In genomic region chr8:70012763-70013162, GRCm38 (mm10) we compare ENCODE assay signal across 15 mouse cellular contexts. TPM values are rescaled to one million over a fixed set of nuclear protein-coding genes. Genes with fewer than 3 reads are reported as not detected.
A peak's percentile ranks its signal among the peaks of the same experiment; 100 is the strongest.
DNase-seq lines count a peak whose midpoint lies in the region; ATAC-seq and TF ChIP-seq lines count a peak whose summit lies in the region.
"Had no signal": no experiment of that assay in that cellular context is flagged by ENCODE, and none has a peak within 500 bp of the region (broad histone marks: within the 10 kb centered on the region; RNA-seq: fewer than 3 reads in every experiment).

No protein-coding gene starts in this region.

- no peaks in the 10 kb centered on the region for H3K9me3 ChIP-seq in embryonic facial prominence, embryonic 12.5 days
- no peaks in the 10 kb centered on the region for H3K9me3 ChIP-seq in embryonic facial prominence, embryonic 10.5 days
- H3K9me3 ChIP-seq in lung, postnatal 0 days (ENCODE audit: low read length), result no peaks in the 10 kb centered on the region
- no peaks in the 10 kb centered on the region for H3K9me3 ChIP-seq in forebrain, postnatal 0 days (ENCODE audit: low read length)
- H3K9me3 ChIP-seq: lung, embryonic 15.5 days; midbrain, embryonic 15.5 days had no signal

- H3K36me3 ChIP-seq in embryonic facial prominence, embryonic 12.5 days, result peaks cover 16% of the 10 kb centered on the region
- H3K36me3 ChIP-seq in embryonic facial prominence, embryonic 10.5 days (replicated peaks), result peaks cover 19% of the 10 kb centered on the region
- peaks cover 5% of the 10 kb centered on the region; the same call in 1 of the 2 replicates for H3K36me3 ChIP-seq in lung, postnatal 0 days (ENCODE audit: insufficient read depth, low read length)
- peaks cover 15% of the 10 kb centered on the region for H3K36me3 ChIP-seq in forebrain, postnatal 0 days (ENCODE audit: insufficient read depth)

- no peak overlapping the region for H3K9ac ChIP-seq in embryonic facial prominence, embryonic 12.5 days
- H3K9ac ChIP-seq in lung, postnatal 0 days (replicated peaks; ENCODE audit: low read depth), result no peak overlapping the region
- no peak overlapping the region for H3K9ac ChIP-seq in forebrain, postnatal 0 days
- H3K9ac ChIP-seq: lung, embryonic 15.5 days; midbrain, embryonic 15.5 days had no signal

- peak; percentile 20; the same call in 1 of the 2 replicates for ATAC-seq in embryonic facial prominence, embryonic 12.5 days (ENCODE audit: insufficient number of reproducible peaks, insufficient read depth, low FRiP score, low TSS enrichment)
- ATAC-seq in lung, postnatal 0 days, result peak; percentile 40
- ATAC-seq in forebrain, postnatal 0 days, result peak; percentile 16; the same call in 1 of the 2 replicates
- ATAC-seq in megakaryocyte-erythroid progenitor cell, adult 5-6 weeks (replicated peaks; ENCODE audit: low FRiP score, low TSS enrichment, poor library complexity, severe bottlenecking), result 0 out of 2 replicates have a peak, but pooled peaks have one; percentile 55
- ATAC-seq: midbrain, embryonic 15.5 days had no signal

- DNase-seq in embryonic facial prominence, embryonic 10.5 days (ENCODE audit: low spot score), result no peak
- peak; percentile 34 for DNase-seq in lung, postnatal 0 days (ENCODE audit: low spot score)
- DNase-seq in lung, postnatal 25 days (ENCODE audit: low spot score), result no peak
- DNase-seq in forebrain, postnatal 0 days, result no peak
- no peak for DNase-seq in adrenal gland, postnatal 14 days
- no peak for DNase-seq in retina, postnatal 1 day
- DNase-seq: adrenal gland, adult 8-10 months; gastrocnemius, postnatal 25 days; kidney, adult 2 months; spleen, adult 18-20 months had no signal

- TF ChIP-seq CTCF in lung, postnatal 0 days (IDR thresholded peaks at IDR 0.05), result peak; percentile 25
- no peak for TF ChIP-seq CTCF in forebrain, postnatal 0 days (IDR thresholded peaks at IDR 0.05; ENCODE audit: low read depth)

- H3K27ac ChIP-seq in embryonic facial prominence, embryonic 12.5 days, result no peak overlapping the region
- no peak overlapping the region for H3K27ac ChIP-seq in embryonic facial prominence, embryonic 10.5 days (replicated peaks)
- H3K27ac ChIP-seq in lung, postnatal 0 days (ENCODE audit: low read length), result no peak overlapping the region
- no peak overlapping the region for H3K27ac ChIP-seq in forebrain, postnatal 0 days (ENCODE audit: low read depth, low read length)
- H3K27ac ChIP-seq: lung, embryonic 15.5 days; midbrain, embryonic 15.5 days had no signal

- TF ChIP-seq EP300 in lung, postnatal 0 days (IDR thresholded peaks at IDR 0.05), result no peak

- H3K4me1 ChIP-seq in embryonic facial prominence, embryonic 12.5 days, result no peaks in the 10 kb centered on the region
- H3K4me1 ChIP-seq in embryonic facial prominence, embryonic 10.5 days, result no peaks in the 10 kb centered on the region
- no peaks in the 10 kb centered on the region for H3K4me1 ChIP-seq in lung, postnatal 0 days (ENCODE audit: insufficient read depth, low read depth, low read length)
- H3K4me1 ChIP-seq in forebrain, postnatal 0 days (ENCODE audit: insufficient read depth), result no peaks in the 10 kb centered on the region
- H3K4me1 ChIP-seq: lung, embryonic 15.5 days; midbrain, embryonic 15.5 days had no signal

- no peak overlapping the region for H3K4me3 ChIP-seq in embryonic facial prominence, embryonic 12.5 days
- no peak overlapping the region for H3K4me3 ChIP-seq in embryonic facial prominence, embryonic 10.5 days
- no peak overlapping the region for H3K4me3 ChIP-seq in lung, postnatal 0 days (ENCODE audit: low read depth, low read length)
- no peak overlapping the region for H3K4me3 ChIP-seq in forebrain, postnatal 0 days (ENCODE audit: low read depth, low read length)
- H3K4me3 ChIP-seq: lung, embryonic 15.5 days; midbrain, embryonic 15.5 days had no signal

- no peaks in the 10 kb centered on the region for H3K27me3 ChIP-seq in embryonic facial prominence, embryonic 12.5 days
- H3K27me3 ChIP-seq in embryonic facial prominence, embryonic 10.5 days (replicated peaks; ENCODE audit: low read depth, poor library complexity, severe bottlenecking), result no peaks in the 10 kb centered on the region
- H3K27me3 ChIP-seq in lung, postnatal 0 days (replicated peaks; ENCODE audit: insufficient read depth, low read length), result no peaks in the 10 kb centered on the region
- H3K27me3 ChIP-seq in forebrain, postnatal 0 days (ENCODE audit: insufficient read depth, low read length), result no peaks in the 10 kb centered on the region
- H3K27me3 ChIP-seq: lung, embryonic 15.5 days; midbrain, embryonic 15.5 days had no signal

- 81% methylated on average over 1 of the region's 1 CpGs for WGBS in embryonic facial prominence, embryonic 12.5 days
- 90% methylated on average over 1 of the region's 1 CpGs for WGBS in embryonic facial prominence, embryonic 10.5 days
- 67% methylated on average over 1 of the region's 1 CpGs for WGBS in lung, postnatal 0 days
- WGBS in forebrain, postnatal 0 days, result 90% methylated on average over 1 of the region's 1 CpGs

- H3K4me2 ChIP-seq in embryonic facial prominence, embryonic 12.5 days (replicated peaks), result no peak overlapping the region
- no peak overlapping the region for H3K4me2 ChIP-seq in lung, postnatal 0 days (replicated peaks; ENCODE audit: low read depth, low read length)
- no peak overlapping the region for H3K4me2 ChIP-seq in forebrain, postnatal 0 days (ENCODE audit: low read depth)
- H3K4me2 ChIP-seq: lung, embryonic 15.5 days; midbrain, embryonic 15.5 days had no signal

RNA-seq across cellular contexts. Expression of gene Gatad2a, which starts 16.6 kb away (rescaled TPM):
- polyA plus RNA-seq in embryonic facial prominence, embryonic 12.5 days (2016; fragmentation: Nextera tagmentation; extraction: Ambion mirVana), result 49.8 and 63.0 TPM in 2 replicates
- polyA plus RNA-seq in embryonic facial prominence, embryonic 10.5 days (2016; fragmentation: Nextera tagmentation; extraction: Ambion mirVana), result 57.3 and 59.9 TPM in 2 replicates
- 40.9 and 41.8 TPM in 2 replicates for polyA plus RNA-seq in lung, postnatal 0 days (2015; fragmentation: Nextera tagmentation; extraction: Ambion mirVana)
- 22.9 and 27.8 TPM in 2 replicates for total RNA-seq in forebrain, postnatal 0 days (2014; rRNA removed)
- polyA plus RNA-seq in forebrain, postnatal 0 days (2015; fragmentation: Nextera tagmentation; extraction: Ambion mirVana), result 21.7 and 24.9 TPM in 2 replicates
- total RNA-seq in megakaryocyte-erythroid progenitor cell, adult 5-6 weeks (2014; fragmentation: Nextera tagmentation), result 75.4 and 89.7 TPM in 2 replicates
- 68.7 and 107 TPM in 2 replicates for total RNA-seq in megakaryocyte-erythroid progenitor cell, adult 5-6 weeks (2017)
- 105 and 111 TPM in 2 replicates for total RNA-seq in adrenal gland, postnatal 14 days (2021)

RNA-seq across cellular contexts. Expression of gene Mau2, which starts 29.8 kb away (rescaled TPM):
- polyA plus RNA-seq in embryonic facial prominence, embryonic 12.5 days (2016; fragmentation: Nextera tagmentation; extraction: Ambion mirVana), result 64.0 and 65.4 TPM in 2 replicates
- polyA plus RNA-seq in embryonic facial prominence, embryonic 10.5 days (2016; fragmentation: Nextera tagmentation; extraction: Ambion mirVana), result 63.9 and 67.3 TPM in 2 replicates
- 37.1 and 37.2 TPM in 2 replicates for polyA plus RNA-seq in lung, postnatal 0 days (2015; fragmentation: Nextera tagmentation; extraction: Ambion mirVana)
- total RNA-seq in forebrain, postnatal 0 days (2014; rRNA removed), result 137 and 142 TPM in 2 replicates
- 46.6 and 56.2 TPM in 2 replicates for polyA plus RNA-seq in forebrain, postnatal 0 days (2015; fragmentation: Nextera tagmentation; extraction: Ambion mirVana)
- total RNA-seq in megakaryocyte-erythroid progenitor cell, adult 5-6 weeks (2014; fragmentation: Nextera tagmentation), result 45.9 and 62.1 TPM in 2 replicates
- total RNA-seq in megakaryocyte-erythroid progenitor cell, adult 5-6 weeks (2017), result 33.4 TPM in 2 replicates
- total RNA-seq in adrenal gland, postnatal 14 days (2021), result 54.0 and 60.3 TPM in 2 replicates

RNA-seq across cellular contexts. Expression of gene Sugp1, which starts 29.9 kb away (rescaled TPM):
- polyA plus RNA-seq in embryonic facial prominence, embryonic 12.5 days (2016; fragmentation: Nextera tagmentation; extraction: Ambion mirVana), result 55.3 and 56.7 TPM in 2 replicates
- polyA plus RNA-seq in embryonic facial prominence, embryonic 10.5 days (2016; fragmentation: Nextera tagmentation; extraction: Ambion mirVana), result 53.5 and 56.5 TPM in 2 replicates
- 25.4 and 27.3 TPM in 2 replicates for polyA plus RNA-seq in lung, postnatal 0 days (2015; fragmentation: Nextera tagmentation; extraction: Ambion mirVana)
- total RNA-seq in forebrain, postnatal 0 days (2014; rRNA removed), result 19.9 and 20.9 TPM in 2 replicates
- polyA plus RNA-seq in forebrain, postnatal 0 days (2015; fragmentation: Nextera tagmentation; extraction: Ambion mirVana), result 41.8 and 46.1 TPM in 2 replicates
- total RNA-seq in megakaryocyte-erythroid progenitor cell, adult 5-6 weeks (2014; fragmentation: Nextera tagmentation), result 24.6 and 26.9 TPM in 2 replicates
- total RNA-seq in megakaryocyte-erythroid progenitor cell, adult 5-6 weeks (2017), result 31.1 and 33.0 TPM in 2 replicates
- 26.2 and 31.8 TPM in 2 replicates for total RNA-seq in adrenal gland, postnatal 14 days (2021)

RNA-seq across cellular contexts. Expression of gene Tm6sf2, which starts 60.0 kb away (rescaled TPM):
- polyA plus RNA-seq in embryonic facial prominence, embryonic 12.5 days (2016; fragmentation: Nextera tagmentation; extraction: Ambion mirVana), result 0.58 and 1.3 TPM in 2 replicates
- 0.47 and 0.80 TPM in 2 replicates for polyA plus RNA-seq in embryonic facial prominence, embryonic 10.5 days (2016; fragmentation: Nextera tagmentation; extraction: Ambion mirVana)
- polyA plus RNA-seq in lung, postnatal 0 days (2015; fragmentation: Nextera tagmentation; extraction: Ambion mirVana), result 3.8 and 4.2 TPM in 2 replicates
- 0.92 and 3.0 TPM in 2 replicates for total RNA-seq in forebrain, postnatal 0 days (2014; rRNA removed)
- polyA plus RNA-seq in forebrain, postnatal 0 days (2015; fragmentation: Nextera tagmentation; extraction: Ambion mirVana), result 0.18 and 0.56 TPM in 2 replicates
- total RNA-seq in megakaryocyte-erythroid progenitor cell, adult 5-6 weeks (2014; fragmentation: Nextera tagmentation), result 0.77 TPM in 1 of 2 replicates, not detected in the other
- total RNA-seq in megakaryocyte-erythroid progenitor cell, adult 5-6 weeks (2017), result not detected in 2 replicates
- 0.98 and 4.2 TPM in 2 replicates for total RNA-seq in adrenal gland, postnatal 14 days (2021)
- total RNA-seq: common myeloid progenitor, adult 5-6 weeks had no signal
